Mouse (Mus musculus) stomach, postnatal 0 days (tissue): ENCODE measurements around the gene Plce1.

Source experiments
- CTCF ChIP-seq: IDR thresholded peaks from 2 replicates; pipeline ENCODE4 v1.5.1; 2016; ENCODE audit warnings: antibody characterized with exemption, low read depth, mild to moderate bottlenecking, moderate library complexity
- EP300 ChIP-seq: optimal IDR thresholded peaks from 2 replicates; pipeline ENCODE3; 2016; ENCODE audit warnings: antibody characterized with exemption

DNA sequence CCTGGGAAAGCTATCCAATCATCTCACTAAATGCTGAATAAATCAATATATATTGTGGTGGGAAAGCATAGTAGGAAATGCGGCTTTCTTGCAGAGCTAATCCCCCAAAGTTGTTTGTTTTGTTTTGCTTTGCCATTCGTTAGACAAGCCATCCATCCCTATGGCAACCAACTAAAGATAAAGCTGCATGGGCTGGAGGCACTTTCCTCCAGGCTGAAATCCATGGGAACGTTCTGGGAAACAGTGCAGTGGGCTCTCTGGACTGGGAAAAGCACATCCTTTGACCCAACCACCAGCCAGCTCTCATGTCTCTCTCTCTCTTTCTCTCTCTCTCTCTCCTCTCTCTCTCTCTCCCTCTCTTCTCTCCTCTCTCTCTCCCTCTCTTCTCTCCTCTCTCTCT is 248.4 kb downstream of the Plce1 start:
- TF ChIP-seq CTCF, result no peak
- no peak for TF ChIP-seq EP300
